Mouse (Mus musculus): ENCODE results near the gene Abcc12. TPM values are rescaled to one million over a fixed set of nuclear protein-coding genes. Genes with fewer than 3 reads are reported as not detected.

Abcc12 gene
- 0.09 TPM in 1 of 2 replicates, not detected in the other for polyA plus RNA-seq (2016; fragmentation: Nextera tagmentation; extraction: Ambion mirVana)

DNA sequence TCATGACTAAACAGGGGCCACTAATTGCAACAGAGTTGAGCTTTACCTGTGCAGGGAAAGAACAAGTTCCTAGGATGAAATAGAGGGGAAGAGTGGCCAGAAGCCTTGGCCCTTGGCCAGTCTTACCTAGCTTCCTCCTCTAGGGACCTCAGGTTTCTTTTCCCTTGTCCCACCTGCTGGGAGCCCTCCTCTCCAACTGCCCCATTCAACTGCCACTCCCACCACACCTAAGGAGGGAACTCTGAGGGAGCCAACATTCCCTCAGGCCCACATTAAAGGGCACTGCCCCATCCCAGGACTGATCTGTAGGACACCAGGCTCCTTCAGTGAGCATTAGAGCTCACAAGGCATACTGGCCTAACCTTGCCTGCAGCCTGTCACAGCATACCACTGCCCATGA, at the start of gene Abcc12:
Gene Abcc12 (minus strand): TSS at position 229 of the 400 bp plus-strand sequence.
- DNase-seq (ENCODE audit: low spot score): no peak
- Histone ChIP-seq H3K4me1 (no peaks in the 10 kb centered on the region), H3K9me3 (replicated peaks) (no peaks in the 10 kb centered on the region), H3K36me3 (no peaks in the 10 kb centered on the region), H3K27ac (replicated peaks) (no peak within 1 kb of the TSS), H3K27me3 (ENCODE audit: low read depth, poor library complexity, severe bottlenecking) (peaks cover 3% of the 10 kb centered on the region; the same call in 1 of the 2 replicates), H3K4me3 (no peak within 1 kb of the TSS)

DNA sequence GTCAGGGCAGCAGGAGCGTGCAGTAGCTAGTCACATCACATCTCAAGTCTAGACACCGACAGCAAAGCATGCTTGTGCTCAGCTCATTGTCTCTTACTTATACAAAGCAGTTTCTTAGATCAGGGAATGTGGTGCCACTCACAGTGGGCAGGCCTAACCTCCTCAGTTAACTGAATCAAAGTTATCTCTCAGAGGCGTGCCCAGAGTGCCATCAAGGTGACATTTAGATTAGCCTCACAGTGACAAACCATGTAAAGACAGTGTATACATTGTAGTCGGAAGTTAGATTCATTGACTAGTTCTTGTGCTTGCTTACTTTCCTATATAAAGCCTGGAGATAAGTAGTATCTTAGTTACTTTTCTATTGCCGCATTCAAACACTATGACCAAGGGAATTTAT, 49.7 kb upstream of the Abcc12 start:
- Histone ChIP-seq H3K4me3 (no peak overlapping the region), H3K27ac (replicated peaks) (no peak overlapping the region), H3K4me1 (peaks cover 4% of the 10 kb centered on the region), H3K36me3 (peaks cover 19% of the 10 kb centered on the region), H3K9me3 (replicated peaks) (no peaks in the 10 kb centered on the region), H3K27me3 (ENCODE audit: low read depth, poor library complexity, severe bottlenecking) (no peaks in the 10 kb centered on the region)
- DNase-seq (ENCODE audit: low spot score): no peak
- 91% methylated on average over 5 of the region's 5 CpGs for WGBS

DNA sequence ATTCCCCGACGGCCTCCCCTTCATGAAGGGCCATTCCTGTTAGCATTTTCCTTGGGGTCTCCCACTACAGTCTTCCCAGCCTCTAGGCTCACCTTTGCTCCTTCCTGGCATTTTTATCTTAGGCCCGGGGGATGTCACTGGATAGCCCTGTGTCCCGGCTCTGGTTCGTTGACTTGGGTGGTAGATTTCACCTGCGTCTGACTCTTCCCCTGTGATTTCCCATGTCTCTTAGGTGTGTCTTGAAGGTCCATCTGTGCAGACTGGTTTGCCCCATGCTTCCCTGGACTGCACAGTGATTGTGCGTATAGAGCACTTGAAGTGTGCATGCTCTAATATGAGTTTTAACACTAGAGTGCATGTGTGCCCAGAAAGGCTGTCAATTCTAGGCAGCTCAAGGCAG, 44.4 kb upstream of the Abcc12 start:
- Histone ChIP-seq H3K4me3 (peak overlapping the region; percentile 92), H3K27ac (replicated peaks) (no peak overlapping the region), H3K9me3 (replicated peaks) (no peaks in the 10 kb centered on the region), H3K36me3 (no peaks in the 10 kb centered on the region), H3K4me1 (peaks cover 18% of the 10 kb centered on the region), H3K27me3 (ENCODE audit: low read depth, poor library complexity, severe bottlenecking) (no peaks in the 10 kb centered on the region)
- no peak for DNase-seq (ENCODE audit: low spot score)
- WGBS: 68% methylated on average over 7 of the region's 7 CpGs

DNA sequence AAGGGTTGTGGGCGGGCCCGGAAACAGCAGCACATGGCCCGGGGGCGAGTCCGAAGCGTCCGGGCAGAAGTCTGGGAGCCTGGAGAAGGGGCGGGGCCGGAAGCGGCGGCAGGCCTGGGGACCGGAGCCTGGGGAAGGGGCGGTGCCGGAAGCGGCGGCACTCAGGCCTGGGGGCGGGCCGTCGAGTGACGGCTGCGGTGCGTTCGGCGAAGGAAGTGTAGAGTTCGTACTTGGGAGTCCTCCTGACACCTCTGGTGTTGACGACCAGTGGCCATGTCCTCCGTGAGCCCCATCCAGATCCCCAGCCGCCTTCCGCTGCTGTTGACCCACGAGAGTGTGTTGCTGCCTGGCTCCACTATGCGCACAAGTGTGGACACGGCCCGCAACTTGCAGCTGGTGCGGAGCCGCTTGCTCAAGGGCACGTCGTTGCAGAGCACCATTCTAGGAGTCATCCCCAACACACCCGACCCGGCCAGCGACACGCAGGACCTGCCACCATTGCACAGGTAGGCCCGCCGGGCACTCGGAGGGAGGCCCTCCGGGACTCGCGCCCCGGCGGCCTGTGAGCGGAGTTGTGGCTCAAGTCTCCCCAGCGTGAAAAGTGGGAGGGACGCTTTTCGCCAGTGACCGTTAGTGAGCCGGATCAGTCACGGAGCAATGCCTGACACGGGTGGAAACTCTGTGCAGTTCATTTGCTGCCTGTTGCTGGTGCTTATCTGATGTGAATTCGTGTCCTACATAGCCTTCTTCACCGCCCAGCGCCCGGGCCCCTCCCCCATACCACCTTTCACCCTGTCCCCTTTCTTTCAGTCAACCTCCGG, 43.6 kb upstream of the Abcc12 start, which contains the start of gene Lonp2:
Gene Lonp2 (plus strand): TSS at position 133 of the 821 bp plus-strand sequence.
- peak within 1 kb of the TSS; percentile 92 for H3K4me3 ChIP-seq
- no peaks in the 10 kb centered on the region for H3K9me3 ChIP-seq (replicated peaks)
- DNase-seq (ENCODE audit: low spot score): peak; percentile 99
- WGBS: under 1% methylated on average over 61 of the region's 62 CpGs
- H3K27me3 ChIP-seq (ENCODE audit: low read depth, poor library complexity, severe bottlenecking): no peaks in the 10 kb centered on the region
- peaks cover 18% of the 10 kb centered on the region for H3K4me1 ChIP-seq
- peak within 1 kb of the TSS; percentile 87 for H3K27ac ChIP-seq (replicated peaks)
- H3K36me3 ChIP-seq: no peaks in the 10 kb centered on the region

DNA sequence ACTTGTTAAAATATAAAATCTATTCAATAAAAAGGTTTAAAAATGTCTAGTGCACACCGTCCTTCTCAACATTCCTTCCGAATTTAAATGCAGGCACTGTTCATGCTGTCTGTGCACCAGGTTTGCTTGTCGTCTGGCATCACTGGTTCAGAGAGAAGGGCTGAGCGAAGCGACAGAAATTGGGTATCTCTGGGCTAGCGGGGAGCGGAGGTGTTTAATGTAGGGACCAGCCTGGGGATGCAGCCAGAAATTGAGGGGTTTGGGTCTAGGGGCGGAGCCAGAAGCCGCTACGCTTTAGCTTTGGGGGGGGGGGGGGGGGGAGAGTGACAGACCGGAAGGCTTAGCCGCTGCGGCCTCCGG, 43.0 kb upstream of the Abcc12 start:
- peak overlapping the region; percentile 87 for H3K27ac ChIP-seq (replicated peaks)

DNA sequence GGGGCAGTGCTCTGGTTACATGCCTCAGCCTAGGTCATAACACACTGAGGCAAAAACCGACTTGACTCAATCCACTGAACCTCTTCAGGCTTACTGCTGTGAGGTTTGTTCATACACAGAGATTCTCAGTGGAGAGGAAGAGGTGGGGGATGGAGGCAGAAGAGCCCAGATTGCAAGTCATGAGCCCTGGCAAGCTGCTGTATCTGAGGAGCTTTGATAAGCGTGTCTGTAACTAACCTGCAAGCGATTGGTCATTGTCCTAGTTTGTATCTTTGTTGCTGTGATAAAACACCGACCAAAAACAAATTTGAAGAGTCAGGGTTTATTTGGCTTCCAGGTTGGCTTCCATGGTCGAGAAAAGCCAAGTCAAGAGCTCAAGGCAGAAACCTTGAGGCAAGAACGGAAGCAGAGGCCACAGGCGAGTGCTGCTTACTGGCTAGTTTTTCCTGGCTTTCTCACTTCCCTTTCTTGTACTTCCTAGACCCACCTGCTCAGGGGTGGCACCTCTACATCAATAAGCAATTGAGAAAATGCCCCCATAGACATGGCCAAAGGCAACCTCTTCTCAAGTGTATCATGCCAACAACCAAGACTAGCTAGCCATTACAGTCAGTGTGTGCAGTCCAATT, 37.4 kb upstream of the Abcc12 start:
- Histone ChIP-seq H3K4me1 (no peaks in the 10 kb centered on the region), H3K27ac (replicated peaks) (no peak overlapping the region), H3K36me3 (no peaks in the 10 kb centered on the region), H3K27me3 (ENCODE audit: low read depth, poor library complexity, severe bottlenecking) (no peaks in the 10 kb centered on the region), H3K9me3 (replicated peaks) (no peaks in the 10 kb centered on the region), H3K4me3 (no peak overlapping the region)
- no peak for DNase-seq (ENCODE audit: low spot score)
- WGBS: 76% methylated on average over 7 of the region's 7 CpGs

More for the DNA sequence above, 43.0 kb upstream of the Abcc12 start:
- H3K4me1 ChIP-seq: peaks cover 18% of the 10 kb centered on the region
- no peaks in the 10 kb centered on the region for H3K36me3 ChIP-seq
- H3K9me3 ChIP-seq (replicated peaks): no peaks in the 10 kb centered on the region
- peak overlapping the region; percentile 92 for H3K4me3 ChIP-seq
- no peaks in the 10 kb centered on the region for H3K27me3 ChIP-seq (ENCODE audit: low read depth, poor library complexity, severe bottlenecking)
- 4% methylated on average over 10 of the region's 14 CpGs for WGBS
- DNase-seq (ENCODE audit: low spot score): no peak

DNA sequence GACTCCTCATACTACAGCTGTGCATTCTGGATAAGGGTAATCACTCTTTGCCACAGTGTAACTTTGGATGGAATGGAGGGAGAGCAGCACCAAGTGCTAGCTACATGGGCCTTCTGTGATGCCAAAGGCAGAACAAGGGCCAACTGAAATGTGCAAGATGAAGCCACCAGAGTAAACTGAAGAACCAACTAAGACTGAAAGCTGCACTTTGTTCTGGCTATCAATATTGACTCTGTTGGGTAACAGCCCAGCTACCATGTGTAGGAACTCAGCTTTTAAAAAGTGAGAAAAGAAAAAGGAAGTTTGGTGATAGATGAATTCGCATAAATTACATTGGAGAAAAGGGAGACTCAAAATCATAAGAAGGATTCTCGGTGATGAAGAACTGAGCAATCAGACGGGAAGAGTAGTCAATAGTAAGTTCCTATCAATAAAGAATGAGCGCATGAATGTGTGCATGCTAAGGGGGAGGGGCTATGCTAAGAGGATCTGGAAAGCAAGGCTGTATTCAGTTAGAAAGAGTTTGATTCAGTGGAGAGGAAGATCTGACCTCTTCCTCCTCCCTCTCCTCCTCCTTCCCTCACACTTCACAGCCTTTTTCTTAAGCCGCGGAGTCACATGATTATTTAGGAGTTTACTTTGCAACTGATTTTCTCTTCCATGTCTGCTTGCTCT, 34.7 kb upstream of the Abcc12 start:
- Histone ChIP-seq H3K4me1 (no peaks in the 10 kb centered on the region), H3K27ac (replicated peaks) (no peak overlapping the region), H3K4me3 (no peak overlapping the region), H3K36me3 (no peaks in the 10 kb centered on the region), H3K9me3 (replicated peaks) (no peaks in the 10 kb centered on the region), H3K27me3 (ENCODE audit: low read depth, poor library complexity, severe bottlenecking) (no peaks in the 10 kb centered on the region)
- 87% methylated on average over 6 of the region's 6 CpGs for WGBS
- DNase-seq (ENCODE audit: low spot score): no peak

DNA sequence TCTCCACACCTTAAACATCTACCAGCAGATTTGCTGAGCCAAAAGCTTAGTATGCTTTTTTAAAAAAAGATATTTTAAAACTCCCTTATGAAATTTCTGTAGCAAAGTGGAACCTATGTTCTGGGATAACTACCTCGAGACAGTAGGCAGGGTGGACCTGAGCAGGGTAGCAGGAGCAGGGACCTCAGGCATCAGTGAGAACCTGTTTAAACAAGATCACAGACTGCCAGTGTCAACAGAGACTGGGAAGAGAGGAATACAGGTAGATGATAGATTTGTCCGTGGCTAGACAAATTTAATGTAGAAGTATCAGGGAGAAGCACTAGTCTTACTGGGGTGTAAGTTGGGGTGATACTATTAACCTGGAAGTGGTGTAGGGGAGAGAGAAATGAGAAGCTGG, 33.3 kb upstream of the Abcc12 start:
- H3K9me3 ChIP-seq (replicated peaks): no peaks in the 10 kb centered on the region

DNA sequence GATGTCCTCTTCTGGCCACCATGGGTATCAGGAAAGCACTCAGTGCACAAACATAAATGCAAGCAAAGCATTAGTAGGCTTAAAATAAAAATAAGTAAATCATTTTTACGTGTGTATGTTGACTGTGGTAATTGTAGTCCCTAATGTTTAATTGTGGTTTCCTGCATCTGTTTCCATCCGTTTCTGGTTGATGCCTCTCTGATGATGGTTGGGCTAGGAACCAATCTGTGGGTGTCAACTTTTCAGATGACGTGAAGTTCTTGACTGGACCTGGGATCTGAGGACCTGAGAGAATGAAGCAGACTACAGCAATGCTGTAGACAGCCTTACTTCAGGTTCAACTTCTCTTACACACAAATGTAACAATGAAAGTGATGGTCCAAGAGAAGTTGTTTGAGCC, 24.2 kb upstream of the Abcc12 start:
- Histone ChIP-seq H3K9me3 (replicated peaks) (no peaks in the 10 kb centered on the region), H3K4me3 (no peak overlapping the region), H3K36me3 (no peaks in the 10 kb centered on the region), H3K4me1 (no peaks in the 10 kb centered on the region), H3K27me3 (ENCODE audit: low read depth, poor library complexity, severe bottlenecking) (no peaks in the 10 kb centered on the region), H3K27ac (replicated peaks) (no peak overlapping the region)
- WGBS: 82% methylated on average over 3 of the region's 3 CpGs
- DNase-seq (ENCODE audit: low spot score): no peak

More for the DNA sequence above, 33.3 kb upstream of the Abcc12 start:
- 77% methylated on average over 2 of the region's 2 CpGs for WGBS
- H3K27me3 ChIP-seq (ENCODE audit: low read depth, poor library complexity, severe bottlenecking): no peaks in the 10 kb centered on the region
- H3K36me3 ChIP-seq: no peaks in the 10 kb centered on the region
- no peaks in the 10 kb centered on the region for H3K4me1 ChIP-seq
- H3K27ac ChIP-seq (replicated peaks): no peak overlapping the region
- H3K4me3 ChIP-seq: no peak overlapping the region
- DNase-seq (ENCODE audit: low spot score): no peak

DNA sequence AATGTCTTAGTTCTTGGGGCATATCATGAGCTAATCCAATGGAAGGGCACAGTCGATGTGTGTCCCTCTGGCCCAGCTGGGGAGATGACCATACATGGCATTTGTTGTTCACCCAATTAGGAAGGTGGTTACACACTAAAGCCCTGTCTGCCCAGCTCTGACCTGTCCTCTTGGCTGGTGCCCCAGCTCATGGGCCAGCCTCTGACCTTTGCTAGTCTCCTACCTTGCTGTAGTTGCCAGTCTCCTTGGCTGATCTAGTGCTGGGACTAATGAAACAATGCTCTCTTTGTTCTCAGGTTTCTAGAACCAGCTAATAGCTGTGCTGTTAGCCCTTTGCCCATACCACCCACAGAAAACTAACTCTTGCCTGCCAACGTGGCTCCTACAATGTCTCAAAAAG, 22.7 kb upstream of the Abcc12 start:
- Histone ChIP-seq H3K27ac (replicated peaks) (no peak overlapping the region), H3K27me3 (ENCODE audit: low read depth, poor library complexity, severe bottlenecking) (no peaks in the 10 kb centered on the region), H3K9me3 (replicated peaks) (no peaks in the 10 kb centered on the region), H3K4me3 (no peak overlapping the region), H3K4me1 (no peaks in the 10 kb centered on the region), H3K36me3 (no peaks in the 10 kb centered on the region)
- no peak for DNase-seq (ENCODE audit: low spot score)
- WGBS: 81% methylated on average over 2 of the region's 2 CpGs

DNA sequence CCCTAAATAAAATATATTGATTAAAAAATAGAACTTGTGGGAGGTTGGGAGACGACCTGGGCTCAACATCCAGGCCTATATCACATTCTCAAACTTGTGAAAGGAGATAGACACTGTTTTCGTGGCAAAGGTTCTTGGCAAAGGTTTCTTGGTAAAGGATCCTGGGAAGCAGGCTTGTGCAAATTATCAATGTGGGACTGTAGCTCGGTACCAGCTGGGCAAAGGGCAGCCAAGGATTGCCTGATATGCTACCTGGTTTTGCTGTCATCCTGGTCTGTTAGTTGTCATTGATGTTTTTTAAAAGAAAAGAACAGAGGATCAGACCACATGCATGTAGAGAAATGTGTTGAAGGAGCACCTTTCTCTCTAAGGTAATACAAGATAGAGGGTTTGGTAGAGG, 19.8 kb upstream of the Abcc12 start:
- no peak for DNase-seq (ENCODE audit: low spot score)
- Histone ChIP-seq H3K27ac (replicated peaks) (no peak overlapping the region), H3K9me3 (replicated peaks) (no peaks in the 10 kb centered on the region), H3K4me1 (no peaks in the 10 kb centered on the region), H3K4me3 (no peak overlapping the region), H3K27me3 (ENCODE audit: low read depth, poor library complexity, severe bottlenecking) (no peaks in the 10 kb centered on the region), H3K36me3 (no peaks in the 10 kb centered on the region)
- 84% methylated on average over 3 of the region's 3 CpGs for WGBS

DNA sequence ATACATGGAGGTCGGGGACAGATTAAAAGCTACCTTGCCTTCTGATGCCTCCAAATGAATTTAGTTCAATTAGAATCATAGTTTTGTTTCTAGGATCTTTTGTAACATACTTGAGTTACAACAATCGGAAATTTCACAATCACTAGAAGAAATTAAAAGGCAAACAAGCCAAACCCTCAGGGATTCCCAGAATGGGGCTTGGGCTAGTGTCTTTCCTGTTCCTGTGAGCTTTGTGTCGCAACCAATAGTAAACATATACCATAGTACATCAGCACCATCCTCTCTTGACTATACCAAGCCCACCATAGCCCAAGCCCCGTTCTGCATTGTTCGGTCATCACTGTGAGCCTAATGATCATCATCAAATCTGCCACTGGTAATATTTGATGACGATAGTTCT, 18.8 kb upstream of the Abcc12 start:
- H3K27me3 ChIP-seq (ENCODE audit: low read depth, poor library complexity, severe bottlenecking): no peaks in the 10 kb centered on the region
- DNase-seq (ENCODE audit: low spot score): no peak
- H3K4me3 ChIP-seq: no peak overlapping the region
- H3K36me3 ChIP-seq: no peaks in the 10 kb centered on the region
- no peaks in the 10 kb centered on the region for H3K4me1 ChIP-seq
- WGBS: 90% methylated on average over 6 of the region's 6 CpGs
- no peak overlapping the region for H3K27ac ChIP-seq (replicated peaks)
- no peaks in the 10 kb centered on the region for H3K9me3 ChIP-seq (replicated peaks)

DNA sequence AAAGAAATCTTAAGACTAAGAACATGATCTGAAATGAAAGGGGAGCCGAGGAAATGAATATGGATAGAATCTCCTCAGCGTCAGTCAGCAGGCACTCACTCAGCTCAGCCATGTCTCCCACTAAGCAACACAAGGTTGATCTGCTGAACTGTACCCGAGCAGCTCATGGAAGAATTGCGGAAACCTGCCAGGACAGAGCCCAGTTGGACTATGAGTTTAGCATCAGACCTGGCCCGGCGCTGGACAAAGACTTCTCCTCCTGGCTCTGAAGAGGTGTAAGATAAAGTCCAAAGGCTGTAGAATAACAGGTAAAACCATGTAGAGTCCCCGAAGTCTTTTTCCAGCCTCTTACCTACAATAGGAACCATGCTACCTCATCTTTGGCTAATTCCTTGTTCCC, 17.2 kb upstream of the Abcc12 start:
- Histone ChIP-seq H3K4me3 (no peak overlapping the region), H3K27me3 (ENCODE audit: low read depth, poor library complexity, severe bottlenecking) (no peaks in the 10 kb centered on the region), H3K4me1 (peaks cover 3% of the 10 kb centered on the region; the same call in 1 of the 2 replicates), H3K9me3 (replicated peaks) (no peaks in the 10 kb centered on the region), H3K36me3 (no peaks in the 10 kb centered on the region), H3K27ac (replicated peaks) (no peak overlapping the region)
- no peak for DNase-seq (ENCODE audit: low spot score)
- WGBS: 87% methylated on average over 7 of the region's 7 CpGs

All from midbrain, embryonic 10.5 days (tissue).